Mouse (Mus musculus): ENCODE data around the gene Abcb7. TPM values are rescaled to one million over a fixed set of nuclear protein-coding genes. Genes with fewer than 3 reads are reported as not detected.

Abcb7 gene
- total RNA-seq (2012; rRNA removed) (22.0 and 24.3 TPM in 2 replicates), polyA plus RNA-seq (2012; ENCODE audit: insufficient read depth in 1 of 2, insufficient read length in 2 of 2, low read depth in 1 of 2, low replicate concordance in 2 of 2, missing spikeins in 1 of 2) (10 to 100 TPM in 1 of 2 experiments, not detected in 1; 22.0 TPM)

GRCm38 (mm10) chrX:104413183-104413983 lies at the start of gene Abcb7:
Gene Abcb7, minus strand, starts transcription at chrX:104413856.
- peak within 1 kb of the TSS; percentile 74 to 77 for H3K4me3 ChIP-seq (ENCODE audit: control insufficient read depth in 1 of 2, insufficient read depth in 1 of 2, low read depth in 2 of 2, low read length in 2 of 2)
- peak within 1 kb of the TSS; percentile 86 for H3K9ac ChIP-seq (ENCODE audit: control insufficient read depth, low read depth, low read length, poor library complexity, severe bottlenecking)
- H3K36me3 ChIP-seq (ENCODE audit: control insufficient read depth in 1 of 2, insufficient read depth in 2 of 2, low read length in 2 of 2) = peaks cover 0 to 22% of the 10 kb centered on the region in 2 experiments; a peak in 2 of 4 replicates
- H3K27ac ChIP-seq (ENCODE audit: control insufficient read depth, low read depth, low read length) = peak within 1 kb of the TSS; percentile 74
- H3K9me3 ChIP-seq (replicated peaks; ENCODE audit: insufficient read depth, low read length) = no peaks in the 10 kb centered on the region
- H3K79me2 ChIP-seq (ENCODE audit: control insufficient read depth, insufficient read depth, low read length, poor library complexity) = peaks cover 24% of the 10 kb centered on the region
- DNase-seq (ENCODE audit: low read depth, low spot score) = peak; percentile 89
- no peaks in the 10 kb centered on the region for H3K27me3 ChIP-seq (ENCODE audit: control insufficient read depth in 1 of 2, insufficient read depth in 2 of 2, low read length in 2 of 2)
- H3K4me1 ChIP-seq (ENCODE audit: control insufficient read depth in 1 of 2, insufficient read depth in 2 of 2, low read length in 2 of 2) = peaks cover 0 to 3% of the 10 kb centered on the region in 2 experiments; a peak in 2 of 4 replicates
- TF ChIP-seq USF1 (IDR thresholded peaks at IDR 0.05; ENCODE audit: low read depth, low read length) (no peak), MXI1 (IDR thresholded peaks at IDR 0.05; ENCODE audit: low read depth, low read length) (no peak), JUND (IDR thresholded peaks at IDR 0.05; ENCODE audit: low read depth, low read length) (no peak), CHD2 (IDR thresholded peaks at IDR 0.05; ENCODE audit: low read length) (peak; percentile 65), MAX (IDR thresholded peaks at IDR 0.05; ENCODE audit: low read length) (peak; percentile 31; the same call in 1 of the 2 replicates), USF2 (IDR thresholded peaks at IDR 0.05; ENCODE audit: borderline replicate concordance in 1 of 2, insufficient read depth in 1 of 2, low read depth in 1 of 2, low read length in 2 of 2) (no peak), SIN3A (IDR thresholded peaks at IDR 0.05; ENCODE audit: low read length) (peak; percentile 48), CTCF (IDR thresholded peaks at IDR 0.05 in 2 of 3, conservative IDR thresholded peaks at IDR 0.05 in 1 of 3; ENCODE audit: control insufficient read depth in 1 of 3, insufficient read depth in 1 of 3, low read depth in 2 of 3, low read length in 3 of 3, poor library complexity in 1 of 3, severe bottlenecking in 1 of 3) (0 out of 6 replicates have a peak, but pooled peaks of 1 of the 3 experiments have one; percentile 5), ZC3H11A (IDR thresholded peaks at IDR 0.05; ENCODE audit: low read depth, low read length) (no peak), HCFC1 (IDR thresholded peaks at IDR 0.05; ENCODE audit: low read depth, low read length) (peak; percentile 77), ELF1 (IDR thresholded peaks at IDR 0.05; ENCODE audit: low read depth, low read length) (peak; percentile 74), TCF12 (IDR thresholded peaks at IDR 0.05; ENCODE audit: low read depth, low read length) (peak; percentile 51), RAD21 (IDR thresholded peaks at IDR 0.05; ENCODE audit: low read depth, low read length) (no peak), MEF2A (IDR thresholded peaks at IDR 0.05; ENCODE audit: extremely low read depth, insufficient replicate concordance, low read depth, low read length, poor library complexity, severe bottlenecking) (no peak), TBP (IDR thresholded peaks at IDR 0.05; ENCODE audit: low read depth, low read length) (peak; percentile 65), MAFK (IDR thresholded peaks at IDR 0.05; ENCODE audit: borderline replicate concordance, low read depth, low read length) (no peak), MYC (IDR thresholded peaks at IDR 0.05; ENCODE audit: low read depth, low read length) (peak; percentile 47; the same call in 1 of the 2 replicates), GATA1 (IDR thresholded peaks at IDR 0.05; ENCODE audit: low read depth, low read length) (no peak), NRF1 (IDR thresholded peaks at IDR 0.05; ENCODE audit: insufficient read depth, low read depth, low read length, poor library complexity, severe bottlenecking) (no peak), POLR2AphosphoS5 (IDR thresholded peaks at IDR 0.05; ENCODE audit: borderline replicate concordance, low read depth, low read length) (no peak), ETS1 (IDR thresholded peaks at IDR 0.05; ENCODE audit: low read depth, low read length) (no peak; the same call in 1 of the 2 replicates), KAT2A (conservative IDR thresholded peaks at IDR 0.05; ENCODE audit: low read depth, low read length) (0 out of 2 replicates have a peak, but pooled peaks have one; percentile 31), TAL1 (IDR thresholded peaks at IDR 0.05; ENCODE audit: low read length) (no peak), RCOR1 (IDR thresholded peaks at IDR 0.05; ENCODE audit: low read depth, low read length) (0 out of 2 replicates have a peak, but pooled peaks have one; percentile 16), NELFE (IDR thresholded peaks at IDR 0.05; ENCODE audit: low read depth, low read length) (peak; percentile 68), E2F4 (IDR thresholded peaks at IDR 0.05; ENCODE audit: borderline replicate concordance, low read depth, low read length) (no peak), MAZ (IDR thresholded peaks at IDR 0.05; ENCODE audit: low read depth, low read length) (no peak), ZNF384 (IDR thresholded peaks at IDR 0.05; ENCODE audit: low read depth, low read length) (no peak), ZKSCAN1 (IDR thresholded peaks at IDR 0.05; ENCODE audit: low read depth, low read length) (no peak), BHLHE40 (IDR thresholded peaks at IDR 0.05; ENCODE audit: borderline replicate concordance, low read depth, low read length) (no peak), EP300 (IDR thresholded peaks at IDR 0.05; ENCODE audit: low read depth in 1 of 2, low read length in 2 of 2) (no peak), ZMIZ1 (IDR thresholded peaks at IDR 0.05; ENCODE audit: low read depth, low read length) (no peak), POLR2A (IDR thresholded peaks at IDR 0.05; ENCODE audit: control insufficient read depth in 1 of 2, insufficient read depth in 1 of 2, low read depth in 1 of 2, low read length in 2 of 2, poor library complexity in 1 of 2) (peak; percentile 56 to 77; a peak in 2 of 4 replicates), CHD1 (IDR thresholded peaks at IDR 0.05; ENCODE audit: low read depth, low read length) (no peak), SMC3 (IDR thresholded peaks at IDR 0.05; ENCODE audit: low read depth, low read length) (no peak)
